Mouse (Mus musculus) Patski (cell line): ENCODE measurements around the gene Gm38100. TPM values are rescaled to one million over a fixed set of nuclear protein-coding genes. Genes with fewer than 3 reads are reported as not detected.
A peak's percentile ranks its signal among the peaks of the same experiment; 100 is the strongest.

Experiments
- ATAC-seq: fragments of 100-300 bp; one replicate; pipeline ENCODE4 v1.8.0; 2021
- CTCF ChIA-PET: fragments of 350-600 bp; sonication (Branson Sonifier 250); formaldehyde crosslinking; loops from one replicate; lab custom pipeline; 2022; ENCODE audit warnings: inconsistent platforms; lab: Charles Lee
- POLR2A ChIA-PET: fragments of 350-600 bp; sonication (Branson Sonifier 250); formaldehyde crosslinking; loops from one replicate; lab custom pipeline; 2022; ENCODE audit warnings: antibody characterized with exemption, inconsistent platforms; lab: Charles Lee
- DNase-seq: peaks from one replicate; pipeline ENCODE4 v3.0.0-alpha.2; 2011; ENCODE audit warnings: low read depth, low spot score
- H3K27me3 ChIP-seq: fragments of 371-371 bp; one replicate; pipeline ENCODE4 v1.5.1; 2021
- CTCF ChIP-seq: fragments of 100-300 bp; IDR thresholded peaks from one replicate; pipeline ENCODE4 v1.5.1; 2021
- in situ Hi-C: fragments of 300-500 bp; cut with MboI; formaldehyde crosslinking; loops from 3 replicates; pipeline ENCODE4 v1.11.1; 2018; ENCODE audit warnings: low pct_unique_long_range_greater_than_20kb, mixed read lengths
- polyA plus RNA-seq: library from polyadenylated mRNA; unstranded; gene quantifications from one replicate; pipeline ENCODE4 v1.2.3, GENCODE M21; 2021

Gene Gm38100
- polyA plus RNA-seq, 1 experiment from 2014 or later: not detected

DNA sequence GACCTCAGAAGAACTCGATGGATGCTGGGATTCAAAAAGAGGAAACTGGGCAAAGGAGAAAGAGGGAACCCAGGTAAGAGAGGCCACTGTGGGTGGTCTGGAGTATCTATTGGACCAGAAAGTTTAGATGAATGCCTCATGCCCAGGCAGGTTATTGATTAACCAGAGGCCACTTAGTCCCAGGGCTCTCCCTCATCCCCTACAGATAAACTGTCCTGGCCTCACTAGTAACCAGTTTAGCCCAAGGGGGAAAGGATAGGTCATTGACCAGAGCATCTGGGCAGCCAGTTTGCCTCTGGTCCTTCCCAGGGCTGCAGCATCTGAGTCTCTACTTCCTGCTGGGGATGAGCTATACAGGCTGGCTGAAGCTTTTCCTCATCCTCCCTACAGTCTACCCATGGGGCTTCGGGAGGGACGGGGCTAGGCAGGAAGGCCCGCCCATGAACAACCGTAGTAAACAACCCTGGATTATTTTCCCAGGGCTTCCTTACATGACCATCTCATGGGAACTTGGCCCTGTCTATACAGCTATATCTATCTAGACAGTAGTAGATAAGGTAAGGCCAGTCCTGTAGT lies 6.3 kb upstream of the Gm38100 start:
- no peak for DNase-seq
- ATAC-seq: peak; percentile 39
- peaks cover 3% of the 10 kb centered on the region for H3K27me3 ChIP-seq
- in situ Hi-C loops: no loop called here
- ChIA-PET POLR2A (no interaction called here), CTCF (interaction anchor here (1.4 to 1.5 kb wide), 2 partner anchors 10 to 15 kb away, joined by 4 to 6 read pairs; no protein-coding TSS in a partner anchor)
- TF ChIP-seq CTCF: no peak

- ChIA-PET CTCF (no interaction called here), POLR2A (interaction anchor here (0.6 kb wide), 1 partner anchor 54 kb away, joined by 3 read pairs; no protein-coding TSS in a partner anchor)
- DNase-seq (no peak), ATAC-seq (no peak)
- peaks cover 32% of the 10 kb centered on the region for H3K27me3 ChIP-seq
- in situ Hi-C loops: loop anchor here (10.0 kb wide), 2 partner anchors 246 to 866 kb away; no protein-coding TSS in a partner anchor
- TF ChIP-seq CTCF: no peak
Observed at GRCm38 (mm10) chr1:175921091-175921490, 962 bp downstream of the Gm38100 start.

GRCm38 (mm10) chr1:175923848-175924787 lies 4.0 kb downstream of the Gm38100 start:
- in situ Hi-C loops: loop anchor here (10.0 kb wide), 2 partner anchors 249 to 869 kb away; no protein-coding TSS in a partner anchor
- CTCF ChIA-PET: interaction anchor here (0.7 to 1.6 kb wide), 6 partner anchors 10 to 40 kb away, joined by 3 to 6 read pairs (median 4); no protein-coding TSS in a partner anchor
- peak; percentile 76 for ATAC-seq
- H3K27me3 ChIP-seq: peaks cover 30% of the 10 kb centered on the region
- peak; percentile 74 for TF ChIP-seq CTCF
- POLR2A ChIA-PET: no interaction called here
- DNase-seq: no peak

DNA sequence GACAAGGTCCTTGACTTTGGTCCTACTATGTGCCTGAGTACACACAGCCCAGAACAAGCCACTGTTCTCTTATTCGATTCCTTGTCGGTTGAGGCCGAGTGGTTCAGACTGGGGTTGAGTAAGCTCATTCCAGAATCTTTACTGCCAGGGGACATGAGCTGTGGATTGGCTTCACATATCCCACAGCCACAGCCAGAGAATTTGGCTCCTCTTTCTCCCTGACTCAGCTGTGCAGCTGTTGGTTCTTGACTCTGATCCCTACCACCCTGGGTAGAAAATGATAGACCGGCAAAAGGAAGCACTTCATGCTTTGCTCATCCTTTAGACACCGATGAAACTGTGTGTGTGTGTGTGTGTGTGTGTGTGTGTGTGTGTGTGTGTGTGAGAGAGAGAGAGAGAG lies 11.3 kb downstream of the Gm38100 start:
- POLR2A ChIA-PET: no interaction called here
- peaks cover 12% of the 10 kb centered on the region for H3K27me3 ChIP-seq
- CTCF ChIA-PET: interaction anchor here (1.2 kb wide), 1 partner anchor 41 kb away, joined by 3 read pairs; no protein-coding TSS in a partner anchor
- no peak for TF ChIP-seq CTCF
- in situ Hi-C loops: loop anchor here (25.0 kb wide), 1 partner anchor 931 kb away; no protein-coding TSS in a partner anchor
- ATAC-seq (peak; percentile 28), DNase-seq (no peak)

- in situ Hi-C loops: loop anchor here (25.0 kb wide), 1 partner anchor 926 kb away; no protein-coding TSS in a partner anchor
- TF ChIP-seq CTCF: peak; percentile 80
- ChIA-PET POLR2A (no interaction called here), CTCF (interaction anchor here (0.9 to 1.3 kb wide), 5 partner anchors 10 to 763 kb away, joined by 3 to 7 read pairs (median 3); no protein-coding TSS in a partner anchor)
- H3K27me3 ChIP-seq: peaks cover 12% of the 10 kb centered on the region
- DNase-seq (peak; percentile 4), ATAC-seq (peak; percentile 97)
Observed at GRCm38 (mm10) chr1:175936282-175936737, 16.2 kb downstream of the Gm38100 start.

GRCm38 (mm10) chr1:175938731-175939130 lies 18.6 kb downstream of the Gm38100 start:
- no peak for DNase-seq
- in situ Hi-C loops: loop anchor here (25.0 kb wide), 1 partner anchor 924 kb away; no protein-coding TSS in a partner anchor
- ChIA-PET CTCF (no interaction called here), POLR2A (no interaction called here)
- no peak for TF ChIP-seq CTCF
- ATAC-seq: no peak
- H3K27me3 ChIP-seq: peaks cover 3% of the 10 kb centered on the region

GRCm38 (mm10) chr1:175943168-175943567 lies 23.0 kb downstream of the Gm38100 start:
- ChIA-PET CTCF (no interaction called here), POLR2A (no interaction called here)
- no peak for DNase-seq
- ATAC-seq: no peak
- no peak for TF ChIP-seq CTCF
- no peaks in the 10 kb centered on the region for H3K27me3 ChIP-seq
- in situ Hi-C loops: loop anchor here (10.0 to 25.0 kb wide), 2 partner anchors 762 to 919 kb away; no protein-coding TSS in a partner anchor

- no peak for TF ChIP-seq CTCF
- ChIA-PET POLR2A (no interaction called here), CTCF (interaction anchor here (1.4 kb wide), 1 partner anchor 11 kb away, joined by 3 read pairs; no protein-coding TSS in a partner anchor)
- ATAC-seq (no peak), DNase-seq (no peak)
- in situ Hi-C loops: loop anchor here (10.0 to 25.0 kb wide), 2 partner anchors 758 to 915 kb away; no protein-coding TSS in a partner anchor
- H3K27me3 ChIP-seq: no peaks in the 10 kb centered on the region
Observed at GRCm38 (mm10) chr1:175946718-175947315, 26.7 kb downstream of the Gm38100 start.

DNA sequence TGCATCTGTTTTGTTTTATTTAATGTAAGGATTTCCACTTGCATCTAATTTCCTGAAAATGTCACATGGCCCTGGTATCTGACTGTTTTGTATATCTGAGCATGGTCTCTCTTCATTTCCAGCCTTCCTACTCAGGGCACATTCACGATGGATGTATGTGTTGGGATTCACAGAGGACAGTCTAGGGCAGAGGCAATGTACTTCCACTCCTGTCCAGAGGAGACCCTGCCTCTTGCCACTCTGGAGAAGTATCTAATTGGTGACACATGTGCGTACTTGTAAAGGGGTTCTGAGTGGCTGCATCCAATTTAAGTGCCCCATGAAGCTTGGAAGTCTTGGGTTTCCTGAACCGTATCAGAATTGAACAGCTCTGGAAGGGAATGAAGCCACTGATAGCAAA lies 30.3 kb downstream of the Gm38100 start:
- DNase-seq: no peak
- no peaks in the 10 kb centered on the region for H3K27me3 ChIP-seq
- CTCF ChIA-PET: no interaction called here
- in situ Hi-C loops: no loop called here
- no peak for TF ChIP-seq CTCF
- ATAC-seq: no peak
- POLR2A ChIA-PET: no interaction called here

GRCm38 (mm10) chr1:175950851-175951250 lies 30.7 kb downstream of the Gm38100 start:
- TF ChIP-seq CTCF: no peak
- ChIA-PET POLR2A (no interaction called here), CTCF (no interaction called here)
- H3K27me3 ChIP-seq: no peaks in the 10 kb centered on the region
- in situ Hi-C loops: no loop called here
- no peak for DNase-seq
- no peak for ATAC-seq
